Mouse (Mus musculus): ENCODE results near the gene Krtap22-2. TPM values are rescaled to one million over a fixed set of nuclear protein-coding genes. Genes with fewer than 3 reads are reported as not detected.
"Not testable (repeated sequence)": the region's sequence is repeated elsewhere in the genome, so short reads cannot be mapped to it uniquely, and the experiment has no call there.

The Krtap22-2 gene
- total RNA-seq (2021) = not detected

GRCm38 (mm10) chr16:89010659-89011058 is at the start of gene Krtap22-2:
Gene Krtap22-2 (minus strand): TSS chr16:89010759.
- no peak for DNase-seq

- DNase-seq = no peak
Observed at GRCm38 (mm10) chr16:89047783-89048182, 37.2 kb upstream of the Krtap22-2 start, which contains the start of gene Krtap6-5. Gene Krtap6-5 (minus strand): TSS chr16:89047883.

- not testable (repeated sequence) for DNase-seq
Observed at GRCm38 (mm10) chr16:89041372-89041771, 30.8 kb upstream of the Krtap22-2 start, which contains the start of gene Gm10228. Gene Gm10228 (minus strand): TSS chr16:89041472.

GRCm38 (mm10) chr16:89031399-89031798 is 20.8 kb upstream of the Krtap22-2 start, which contains the start of gene Krtap6-1:
Gene Krtap6-1 (plus strand): TSS chr16:89031699.
- DNase-seq = not testable (repeated sequence)

- not testable (repeated sequence) for DNase-seq
Observed at GRCm38 (mm10) chr16:89014984-89015383, 4.4 kb upstream of the Krtap22-2 start, which contains the start of gene Gm10229. Gene Gm10229 (plus strand): TSS chr16:89015284.

- DNase-seq = no peak
Observed at GRCm38 (mm10) chr16:89013973-89014372, 3.4 kb upstream of the Krtap22-2 start.

- no peak for DNase-seq
Observed at GRCm38 (mm10) chr16:88962773-88963172, 47.8 kb downstream of the Krtap22-2 start, which contains the start of gene Krtap16-3. Gene Krtap16-3 (minus strand): TSS chr16:88962873.

Other genes starting within 250 kb of the Krtap22-2 start
- gene 2310057N15Rik, start 236.6 kb downstream of the Krtap22-2 start, total RNA-seq (2021) = not detected
- gene Gm5965, start 232.9 kb downstream of the Krtap22-2 start, total RNA-seq (2021) = not detected
- not detected for gene Gm20741, start 198.5 kb downstream of the Krtap22-2 start, total RNA-seq (2021)
- gene Krtap15, start 190.5 kb downstream of the Krtap22-2 start, total RNA-seq (2021) = not detected
- not detected for gene Krtap14, start 184.6 kb downstream of the Krtap22-2 start, total RNA-seq (2021)
- gene Krtap19-1, start 141.3 kb downstream of the Krtap22-2 start, total RNA-seq (2021) = not detected
- not detected for gene Krtap19-2, start 136.5 kb downstream of the Krtap22-2 start, total RNA-seq (2021)
- gene Krtap19-3, start 132.7 kb downstream of the Krtap22-2 start, total RNA-seq (2021) = not detected
- not detected for gene Krtap19-4, start 125.7 kb downstream of the Krtap22-2 start, total RNA-seq (2021)
- gene Krtap19-5, start 114.3 kb downstream of the Krtap22-2 start, total RNA-seq (2021) = not detected
- not detected for gene Krtap19-9b, start 78.5 kb downstream of the Krtap22-2 start, total RNA-seq (2021)
- not detected for gene Krtap16-3, start 47.9 kb downstream of the Krtap22-2 start, total RNA-seq (2021)
- gene Gm10229, start 4.5 kb upstream of the Krtap22-2 start, total RNA-seq (2021) = not detected
- not detected for gene Krtap6-1, start 20.9 kb upstream of the Krtap22-2 start, total RNA-seq (2021)
- gene Gm10228, start 30.7 kb upstream of the Krtap22-2 start, total RNA-seq (2021) = not detected
- not detected for gene Krtap6-5, start 37.1 kb upstream of the Krtap22-2 start, total RNA-seq (2021)
- not detected for gene 1110025L11Rik, start 53.2 kb upstream of the Krtap22-2 start, total RNA-seq (2021)
- gene Krtap6-3, start 73.3 kb upstream of the Krtap22-2 start, total RNA-seq (2021) = not detected
- gene Gm6358, start 130.1 kb upstream of the Krtap22-2 start, total RNA-seq (2021) = not detected
- not detected for gene Gm10061, start 140.3 kb upstream of the Krtap22-2 start, total RNA-seq (2021)
- gene Gm9789, start 147.2 kb upstream of the Krtap22-2 start, total RNA-seq (2021) = not detected
- not detected for gene Gm7735, start 158.7 kb upstream of the Krtap22-2 start, total RNA-seq (2021)
- gene 1110057P08Rik, start 164.0 kb upstream of the Krtap22-2 start, total RNA-seq (2021) = not detected
- gene Krtap20-2, start 195.1 kb upstream of the Krtap22-2 start, total RNA-seq (2021) = not detected

Data from heart, postnatal 4 days (tissue).